Mouse (Mus musculus) forebrain, embryonic 15.5 days (tissue): Measurements from ENCODE around the gene Actg1. TPM values are rescaled to one million over a fixed set of nuclear protein-coding genes. Genes with fewer than 3 reads are reported as not detected.
"Not testable (repeated sequence)": the region's sequence is repeated elsewhere in the genome, so short reads cannot be mapped to it uniquely, and the experiment has no call there.

Source experiments
- ATAC-seq: fragments of 200-750 bp; cut with Nextera tagmentation; replicated peaks from 2 replicates; pipeline ENCODE4 v1.8.0; 2017; ENCODE audit warnings: mild to moderate bottlenecking, moderate TSS enrichment, moderate library complexity
- H3K27ac ChIP-seq: fragments of 300-500 bp; sonication (generic); replicated peaks from 2 replicates; pipeline ENCODE4 v1.5.1; 2015; ENCODE audit warnings: mild to moderate bottlenecking, inconsistent platforms
- H3K27me3 ChIP-seq: fragments of 300-500 bp; sonication (generic); 2 replicates; pipeline ENCODE4 v1.6.1; 2015; ENCODE audit warnings: inconsistent platforms
- H3K36me3 ChIP-seq: fragments of 300-500 bp; sonication (generic); 2 replicates; pipeline ENCODE4 v1.6.1; 2015; ENCODE audit warnings: mild to moderate bottlenecking, inconsistent platforms
- H3K4me1 ChIP-seq: fragments of 300-500 bp; sonication (generic); 2 replicates; pipeline ENCODE4 v1.6.1; 2015; ENCODE audit warnings: inconsistent platforms
- H3K4me2 ChIP-seq: fragments of 300-500 bp; sonication (generic); replicated peaks from 2 replicates; pipeline ENCODE4 v1.6.1; 2015; ENCODE audit warnings: mild to moderate bottlenecking, inconsistent platforms
- H3K4me3 ChIP-seq: fragments of 300-500 bp; sonication (generic); 2 replicates; pipeline ENCODE4 v1.5.1; 2015; ENCODE audit warnings: mild to moderate bottlenecking, inconsistent platforms
- H3K9ac ChIP-seq: fragments of 300-500 bp; sonication (generic); replicated peaks from 2 replicates; pipeline ENCODE4 v1.6.1; 2015; ENCODE audit warnings: mild to moderate bottlenecking, inconsistent platforms
- H3K9me3 ChIP-seq: fragments of 300-500 bp; sonication (generic); 2 replicates; pipeline ENCODE4 v1.6.1; 2016; ENCODE audit warnings: inconsistent platforms
- WGBS: fragments of 180-500 bp; shearing (Covaris S2); methylation state at CpG from one replicate; pipeline ENCODE4 v1.1.7; 2015; ENCODE audit warnings: mixed read lengths; 5-methylcytosine and 5-hydroxymethylcytosine counted together
- polyA plus RNA-seq: library from polyadenylated mRNA; unstranded; fragments of >200 nt; fragmentation: Nextera tagmentation; extraction: Ambion mirVana; gene quantifications from 2 replicates; pipeline ENCODE4 v1.2.1, GENCODE M21; 2015

Gene Actg1
- polyA plus RNA-seq, 1 experiment from 2014 or later = 3,917 TPM

DNA sequence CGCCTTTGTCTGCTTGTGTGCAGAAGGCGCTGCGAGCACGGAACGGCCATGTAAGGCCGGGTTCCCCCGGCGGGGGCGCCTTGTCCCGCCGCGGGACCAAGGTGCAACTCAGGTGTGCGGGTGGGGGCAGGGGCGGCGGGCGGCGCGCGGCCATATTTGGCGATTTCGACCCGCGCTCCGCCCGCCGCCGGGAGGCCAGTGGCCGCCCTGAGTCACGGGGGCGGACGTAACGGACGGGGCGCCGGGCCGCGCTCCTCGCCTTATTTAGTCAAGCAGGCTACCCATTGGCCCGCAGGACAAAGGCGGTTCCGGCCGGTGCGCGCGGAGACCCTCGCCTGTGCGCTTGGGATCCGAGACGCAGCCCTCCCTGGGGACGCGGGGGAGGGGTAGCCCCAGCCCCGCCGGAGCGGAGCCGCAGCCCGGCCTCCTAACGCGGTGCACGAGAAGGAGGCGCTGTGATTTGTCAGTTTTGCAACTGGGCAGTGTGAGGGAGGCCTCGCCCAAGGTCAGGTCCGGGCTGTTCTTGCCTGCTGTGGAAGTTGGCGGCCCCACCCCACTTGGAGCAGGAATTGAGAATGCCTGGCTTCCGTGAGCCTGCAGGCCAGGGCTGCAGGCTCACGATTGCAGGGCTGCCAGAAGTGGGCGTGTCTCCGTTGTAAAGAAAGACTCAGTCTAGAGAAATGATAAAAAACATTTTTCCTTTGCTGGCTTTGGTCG is 1.8 kb upstream of the Actg1 start:
- peak overlapping the region; percentile 100 for H3K9ac ChIP-seq
- peak; percentile 63 for ATAC-seq
- H3K27ac ChIP-seq = peak overlapping the region; percentile 98
- H3K36me3 ChIP-seq = peaks cover 8% of the 10 kb centered on the region
- WGBS = under 1% methylated on average over 65 of the region's 68 CpGs
- H3K9me3 ChIP-seq = no peaks in the 10 kb centered on the region
- peak overlapping the region; percentile 96 for H3K4me2 ChIP-seq
- H3K4me3 ChIP-seq = peak overlapping the region; percentile 100
- no peaks in the 10 kb centered on the region for H3K27me3 ChIP-seq
- H3K4me1 ChIP-seq = peaks cover 43% of the 10 kb centered on the region

DNA sequence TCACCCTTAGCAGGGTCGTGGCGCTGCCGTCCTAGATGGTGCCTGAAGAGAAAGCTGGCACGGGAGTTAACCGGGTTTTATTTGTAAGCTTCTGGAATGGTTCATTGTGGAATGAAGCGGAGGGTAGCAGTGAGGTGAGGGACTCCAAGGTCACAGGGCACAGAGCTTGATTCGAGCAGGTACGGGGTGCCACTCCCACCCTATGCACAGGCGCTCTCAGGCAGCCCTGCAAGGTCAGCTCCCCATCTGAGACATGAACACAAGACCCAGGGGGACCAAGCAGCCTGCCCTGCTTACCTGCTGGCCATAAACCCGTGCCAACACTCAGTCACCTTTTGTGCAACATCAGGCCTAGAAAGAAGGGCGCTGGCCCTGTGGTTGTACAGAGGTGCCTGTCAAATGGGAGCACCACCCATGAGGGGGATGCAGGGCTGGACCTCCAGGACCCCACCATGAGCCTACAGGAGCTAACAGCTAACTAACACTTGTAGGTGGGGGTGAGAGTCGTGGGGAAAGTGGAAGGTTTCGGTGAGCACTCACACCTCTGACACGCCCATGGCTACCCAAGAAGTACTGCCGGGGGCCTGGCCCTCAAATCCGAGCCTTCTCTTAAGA is 1.1 kb upstream of the Actg1 start:
- peaks cover 50% of the 10 kb centered on the region for H3K4me1 ChIP-seq

DNA sequence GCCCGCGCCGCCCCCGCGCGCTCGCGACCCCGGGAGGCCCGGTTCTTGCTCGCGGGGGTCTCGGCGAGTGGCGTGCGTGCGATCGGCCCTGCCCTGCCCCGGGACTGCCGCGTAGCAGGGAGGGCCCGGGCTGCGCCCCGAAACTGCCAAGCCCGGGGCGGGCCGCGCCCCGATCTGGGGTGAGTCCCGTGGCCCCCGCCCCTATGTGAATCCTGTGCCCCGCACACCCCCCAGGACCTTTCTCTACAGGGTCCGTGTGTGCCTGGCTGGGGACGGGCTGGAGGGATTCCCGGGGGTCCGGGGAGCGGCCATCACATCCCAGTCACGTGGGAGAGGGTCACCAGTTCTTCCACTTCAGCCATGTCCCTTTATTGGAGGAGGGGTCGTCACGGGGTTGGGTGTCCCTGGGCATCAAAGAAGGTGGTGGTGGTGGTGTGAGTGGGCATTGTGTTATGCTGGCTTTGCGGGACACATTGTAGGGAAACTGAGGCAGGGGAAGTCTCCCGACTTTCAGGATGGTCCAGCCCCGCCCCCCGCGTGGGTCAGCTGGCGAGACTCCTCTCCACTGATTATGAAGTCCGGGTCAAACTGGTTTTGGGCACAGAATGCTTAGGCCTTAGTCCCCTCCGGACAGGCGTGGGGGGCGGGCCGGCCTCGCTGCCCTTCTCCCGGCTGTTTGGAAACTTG is 485 bp upstream of the Actg1 start:
- WGBS = 1% methylated on average over 49 of the region's 53 CpGs
- Histone ChIP-seq H3K4me3 (peak overlapping the region; percentile 100), H3K27ac (peak overlapping the region; percentile 98), H3K4me2 (peak overlapping the region; percentile 96), H3K4me1 (peaks cover 52% of the 10 kb centered on the region), H3K9ac (peak overlapping the region; percentile 100), H3K9me3 (no peaks in the 10 kb centered on the region), H3K27me3 (no peaks in the 10 kb centered on the region), H3K36me3 (peaks cover 14% of the 10 kb centered on the region)
- no peak; the same call in 1 of the 2 replicates for ATAC-seq

More for the DNA sequence above, 1.1 kb upstream of the Actg1 start:
- H3K36me3 ChIP-seq = peaks cover 14% of the 10 kb centered on the region
- peak overlapping the region; percentile 98 for H3K27ac ChIP-seq
- ATAC-seq = peak; percentile 9
- H3K4me3 ChIP-seq = peak overlapping the region; percentile 100
- no peaks in the 10 kb centered on the region for H3K9me3 ChIP-seq
- peak overlapping the region; percentile 96 for H3K4me2 ChIP-seq
- H3K27me3 ChIP-seq = no peaks in the 10 kb centered on the region
- 1% methylated on average over 16 of the region's 16 CpGs for WGBS
- peak overlapping the region; percentile 100 for H3K9ac ChIP-seq

DNA sequence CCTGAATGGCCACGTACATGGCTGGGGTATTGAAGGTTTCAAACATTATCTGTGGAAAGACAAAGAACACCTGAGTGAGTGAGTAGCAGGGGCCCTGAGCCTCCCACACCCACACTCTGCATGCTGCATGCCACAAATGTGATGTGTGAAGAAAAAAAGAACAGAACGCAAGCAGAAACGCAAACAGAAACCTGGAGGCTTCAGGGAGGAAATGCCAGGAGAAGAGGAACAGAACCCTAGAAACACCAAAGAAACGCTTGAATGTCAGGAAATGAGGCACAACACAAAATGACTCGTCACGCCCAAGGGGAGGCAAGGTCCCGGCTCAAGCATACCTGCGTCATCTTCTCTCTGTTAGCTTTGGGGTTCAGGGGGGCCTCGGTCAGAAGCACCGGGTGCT is 1.0 kb downstream of the Actg1 start:
- 3% methylated on average over 10 of the region's 10 CpGs for WGBS

DNA sequence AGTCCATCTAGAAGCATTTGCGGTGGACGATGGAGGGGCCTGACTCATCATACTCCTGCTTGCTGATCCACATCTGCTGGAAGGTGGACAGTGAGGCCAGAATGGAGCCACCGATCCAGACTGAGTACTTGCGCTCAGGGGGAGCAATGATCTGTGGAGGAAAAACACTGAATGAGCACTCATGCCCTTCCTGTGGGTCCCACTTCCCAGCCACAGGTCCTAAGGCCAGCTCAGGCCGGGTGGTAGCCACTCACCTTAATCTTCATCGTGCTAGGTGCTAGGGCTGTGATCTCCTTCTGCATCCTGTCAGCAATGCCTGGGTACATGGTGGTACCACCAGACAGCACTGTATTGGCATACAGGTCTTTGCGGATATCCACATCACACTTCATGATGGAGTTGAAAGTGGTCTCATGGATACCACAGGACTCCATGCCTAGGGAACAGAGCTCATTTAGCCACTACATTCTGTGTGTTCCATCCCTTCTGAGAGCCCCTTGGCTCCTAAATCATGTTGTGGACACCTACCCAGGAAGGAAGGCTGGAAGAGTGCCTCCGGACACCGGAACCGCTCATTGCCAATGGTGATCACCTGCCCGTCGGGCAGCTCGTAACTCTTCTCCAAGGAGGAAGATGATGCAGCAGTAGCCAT is 1.8 kb downstream of the Actg1 start:
- peak overlapping the region; percentile 72 for H3K4me2 ChIP-seq
- not testable (repeated sequence) for H3K9me3 ChIP-seq, H3K27me3 ChIP-seq, ATAC-seq, H3K27ac ChIP-seq
- H3K36me3 ChIP-seq = peaks cover 14% of the 10 kb centered on the region
- H3K4me1 ChIP-seq = peaks cover 35% of the 10 kb centered on the region
- peak overlapping the region; percentile 49 for H3K9ac ChIP-seq
- WGBS = 73% methylated on average over 11 of the region's 13 CpGs
- H3K4me3 ChIP-seq = peak overlapping the region; percentile 48

More for the DNA sequence above, 1.0 kb downstream of the Actg1 start:
- Histone ChIP-seq H3K36me3 (peaks cover 14% of the 10 kb centered on the region), H3K9me3 (no peaks in the 10 kb centered on the region), H3K9ac (peak overlapping the region; percentile 100), H3K4me2 (peak overlapping the region; percentile 62), H3K27me3 (no peaks in the 10 kb centered on the region), H3K4me1 (peaks cover 40% of the 10 kb centered on the region), H3K4me3 (peak overlapping the region; percentile 100), H3K27ac (peak overlapping the region; percentile 98)
- no peak for ATAC-seq

DNA sequence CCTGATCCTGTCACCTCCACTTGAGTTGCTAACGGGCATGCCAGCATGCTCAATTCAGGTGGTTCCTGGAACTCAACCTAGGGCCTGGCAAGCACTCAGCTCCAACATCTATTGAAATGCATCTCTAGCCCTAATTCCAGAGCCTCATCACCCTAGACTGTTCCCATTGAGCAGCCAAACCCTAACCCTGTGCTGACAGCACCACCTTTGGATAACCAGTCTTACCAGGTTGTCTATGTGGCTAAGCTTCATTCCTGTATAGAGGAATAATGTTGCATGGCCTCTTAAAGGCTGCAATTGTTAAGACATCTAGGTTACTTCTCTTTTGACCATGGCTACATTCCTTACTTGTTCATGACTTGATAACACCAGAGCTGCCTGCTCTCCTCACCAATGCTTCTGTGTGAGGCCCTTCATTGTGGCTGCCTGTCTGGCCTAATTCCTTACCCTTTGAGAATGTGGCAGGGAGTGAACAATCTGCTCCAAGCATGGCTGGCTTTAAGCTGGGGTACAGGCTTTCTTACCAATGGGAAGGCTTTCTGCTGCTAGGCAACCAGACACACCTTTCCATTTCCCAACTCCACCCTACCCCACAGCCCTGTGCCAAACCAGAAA is 3.2 kb downstream of the Actg1 start:
- Histone ChIP-seq H3K9me3 (no peaks in the 10 kb centered on the region), H3K9ac (peak overlapping the region; percentile 22; the same call in 1 of the 2 replicates), H3K4me2 (peak overlapping the region; percentile 65), H3K4me1 (peaks cover 23% of the 10 kb centered on the region), H3K27me3 (no peaks in the 10 kb centered on the region), H3K36me3 (peaks cover 14% of the 10 kb centered on the region), H3K27ac (peak overlapping the region; percentile 33), H3K4me3 (peak overlapping the region; percentile 37)
- WGBS = 26% methylated on average over 1 of the region's 1 CpGs
- no peak for ATAC-seq

DNA sequence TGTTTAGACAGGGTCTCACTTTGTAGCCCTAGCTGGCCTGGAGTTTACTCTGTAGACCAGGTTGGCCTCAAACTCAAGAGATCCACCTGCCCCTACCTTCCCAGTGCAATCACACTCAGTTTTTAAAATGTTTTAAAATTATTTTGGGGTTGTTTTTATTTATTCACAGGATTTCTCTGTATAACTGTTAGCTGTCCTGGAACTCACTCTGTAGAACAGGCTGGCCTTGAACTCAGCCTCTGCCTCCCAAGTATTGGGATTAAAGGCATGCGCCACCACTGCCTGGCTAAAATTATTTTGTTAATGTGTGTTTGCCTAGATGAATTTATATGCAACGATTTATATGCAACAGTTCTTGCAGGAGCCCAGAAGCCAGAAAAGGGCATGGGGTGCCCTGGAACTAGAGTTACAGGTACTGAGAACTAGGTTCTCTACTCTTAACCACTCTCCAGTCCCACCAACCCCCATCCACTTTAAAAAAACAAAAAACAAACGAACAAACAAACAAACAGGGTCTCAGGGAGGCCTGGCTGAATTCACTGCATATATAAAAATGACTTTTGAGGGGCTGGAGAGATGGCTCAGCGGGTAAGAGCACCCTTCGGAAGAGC is 3.9 kb downstream of the Actg1 start:
- Histone ChIP-seq H3K27ac (peak overlapping the region; percentile 21; the same call in 1 of the 2 replicates), H3K36me3 (peaks cover 14% of the 10 kb centered on the region), H3K4me1 (peaks cover 20% of the 10 kb centered on the region), H3K9me3 (no peaks in the 10 kb centered on the region), H3K4me2 (peak overlapping the region; percentile 65), H3K4me3 (peak overlapping the region; percentile 37), H3K27me3 (no peaks in the 10 kb centered on the region), H3K9ac (0 out of 2 replicates have a peak overlapping the region, but pooled peaks have one; percentile 22)
- ATAC-seq = no peak
- WGBS = 60% methylated on average over 5 of the region's 5 CpGs

GRCm38 (mm10) chr11:120343519-120344309 is 4.6 kb downstream of the Actg1 start:
- no peak for ATAC-seq
- Histone ChIP-seq H3K36me3 (peaks cover 14% of the 10 kb centered on the region), H3K27ac (0 out of 2 replicates have a peak overlapping the region, but pooled peaks have one; percentile 21), H3K4me3 (no peak overlapping the region), H3K9ac (no peak overlapping the region), H3K9me3 (no peaks in the 10 kb centered on the region), H3K4me1 (peaks cover 16% of the 10 kb centered on the region), H3K4me2 (no peak overlapping the region), H3K27me3 (no peaks in the 10 kb centered on the region)
- WGBS = 81% methylated on average over 5 of the region's 5 CpGs

DNA sequence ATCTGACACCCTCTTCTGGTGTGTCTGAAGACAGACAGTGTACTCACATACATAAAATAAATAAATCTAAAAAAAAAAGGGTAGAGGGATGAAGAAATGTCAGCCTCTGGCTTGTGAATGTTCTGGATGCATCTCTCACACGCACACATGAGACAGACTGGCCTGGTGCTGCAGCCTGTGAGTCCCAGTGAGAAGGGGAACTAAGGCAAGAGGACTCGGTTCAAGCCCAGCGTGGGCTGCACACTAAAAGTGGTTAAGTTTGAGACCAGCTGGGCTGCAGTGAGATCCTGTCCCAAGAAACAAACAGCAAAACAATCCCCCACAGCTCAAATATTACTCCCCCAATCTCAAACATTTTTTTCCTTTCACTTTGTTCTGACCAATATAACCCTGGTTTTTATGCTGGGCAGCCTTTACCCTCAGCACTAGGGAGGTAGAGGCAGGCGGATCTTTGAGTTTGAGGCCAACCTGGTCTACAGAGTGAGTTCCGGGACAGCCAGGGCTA is 5.6 kb downstream of the Actg1 start:
- 93% methylated on average over 5 of the region's 5 CpGs for WGBS
- no peak for ATAC-seq

GRCm38 (mm10) chr11:120341661-120342060 is 6.7 kb downstream of the Actg1 start:
- WGBS = 94% methylated on average over 4 of the region's 4 CpGs
- no peaks in the 10 kb centered on the region for H3K9me3 ChIP-seq
- peaks cover 16% of the 10 kb centered on the region for H3K4me1 ChIP-seq
- peaks cover 13% of the 10 kb centered on the region for H3K36me3 ChIP-seq
- no peak overlapping the region for H3K27ac ChIP-seq
- no peak for ATAC-seq
- H3K4me2 ChIP-seq = no peak overlapping the region
- H3K9ac ChIP-seq = no peak overlapping the region
- no peaks in the 10 kb centered on the region for H3K27me3 ChIP-seq
- H3K4me3 ChIP-seq = no peak overlapping the region

More for the DNA sequence above, 5.6 kb downstream of the Actg1 start:
- Histone ChIP-seq H3K27me3 (no peaks in the 10 kb centered on the region), H3K9ac (no peak overlapping the region), H3K4me3 (no peak overlapping the region), H3K36me3 (peaks cover 14% of the 10 kb centered on the region), H3K4me2 (no peak overlapping the region), H3K4me1 (peaks cover 16% of the 10 kb centered on the region), H3K27ac (no peak overlapping the region), H3K9me3 (no peaks in the 10 kb centered on the region)
